Mouse (Mus musculus): Measurements from ENCODE around the gene Rnaseh2c.

GRCm38 (mm10) chr19:5646731-5647330 lies 45.2 kb downstream of the Rnaseh2c start:
- TF ChIP-seq CTCF (IDR thresholded peaks at IDR 0.05; ENCODE audit: low read depth), result no peak
- no peak for TF ChIP-seq EP300 (optimal IDR thresholded peaks at IDR 0.05)
